Mouse (Mus musculus): Measurements from ENCODE around the gene Zfp385a. TPM values are rescaled to one million over a fixed set of nuclear protein-coding genes. Genes with fewer than 3 reads are reported as not detected.

Zfp385a gene
- total RNA-seq, 2 experiments from 2014 or later, result 12.5 to 13.7 TPM

GRCm38 (mm10) chr15:103315011-103315502 is 24.8 kb downstream of the Zfp385a start:
- DNase-seq (ENCODE audit: low spot score), result peak; percentile 49
- intact Hi-C loops (cut with DNase I), result loop anchor here (5.0 kb wide), 1 partner anchor 328 kb away; no protein-coding TSS in a partner anchor

DNA sequence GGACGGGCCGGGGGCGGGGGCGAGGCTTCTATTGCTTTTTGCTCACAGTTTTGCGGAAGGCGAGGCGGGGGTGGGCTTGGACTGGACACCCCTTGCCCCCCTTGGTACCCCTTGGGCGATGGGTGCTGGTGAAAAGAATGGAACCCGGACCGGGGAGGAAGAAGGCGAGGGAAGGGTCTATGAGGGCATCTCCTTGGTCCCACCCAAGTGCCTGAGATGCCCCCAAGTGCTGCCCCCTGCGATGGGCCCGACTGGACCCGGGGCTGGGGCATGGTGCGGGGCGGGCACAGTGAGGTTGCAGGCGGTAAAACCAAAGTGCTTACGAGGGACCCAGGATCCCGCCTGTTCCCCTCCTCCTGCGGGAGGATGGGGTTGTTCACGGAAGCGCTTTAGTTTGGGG is 25.7 kb downstream of the Zfp385a start:
- DNase-seq (ENCODE audit: low spot score), result no peak
- intact Hi-C loops (cut with DNase I), result no loop called here

GRCm38 (mm10) chr15:103313495-103314095 is 26.3 kb downstream of the Zfp385a start:
- intact Hi-C loops (cut with DNase I), result no loop called here
- no peak for DNase-seq (ENCODE audit: low spot score)

- DNase-seq (ENCODE audit: low spot score), result no peak
- intact Hi-C loops (cut with DNase I), result no loop called here
These were observed 29.5 kb downstream of the Zfp385a start, which contains the start of gene Gpr84 for GRCm38 (mm10) chr15:103310365-103310910. Gene Gpr84 (minus strand): TSS chr15:103310612.

GRCm38 (mm10) chr15:103308876-103309580 is 30.9 kb downstream of the Zfp385a start:
- DNase-seq (ENCODE audit: low spot score), result no peak
- intact Hi-C loops (cut with DNase I), result loop anchor here (5.0 to 10.0 kb wide), 2 partner anchors 54 to 107 kb away; partner anchors contain the start of gene Nfe2

DNA sequence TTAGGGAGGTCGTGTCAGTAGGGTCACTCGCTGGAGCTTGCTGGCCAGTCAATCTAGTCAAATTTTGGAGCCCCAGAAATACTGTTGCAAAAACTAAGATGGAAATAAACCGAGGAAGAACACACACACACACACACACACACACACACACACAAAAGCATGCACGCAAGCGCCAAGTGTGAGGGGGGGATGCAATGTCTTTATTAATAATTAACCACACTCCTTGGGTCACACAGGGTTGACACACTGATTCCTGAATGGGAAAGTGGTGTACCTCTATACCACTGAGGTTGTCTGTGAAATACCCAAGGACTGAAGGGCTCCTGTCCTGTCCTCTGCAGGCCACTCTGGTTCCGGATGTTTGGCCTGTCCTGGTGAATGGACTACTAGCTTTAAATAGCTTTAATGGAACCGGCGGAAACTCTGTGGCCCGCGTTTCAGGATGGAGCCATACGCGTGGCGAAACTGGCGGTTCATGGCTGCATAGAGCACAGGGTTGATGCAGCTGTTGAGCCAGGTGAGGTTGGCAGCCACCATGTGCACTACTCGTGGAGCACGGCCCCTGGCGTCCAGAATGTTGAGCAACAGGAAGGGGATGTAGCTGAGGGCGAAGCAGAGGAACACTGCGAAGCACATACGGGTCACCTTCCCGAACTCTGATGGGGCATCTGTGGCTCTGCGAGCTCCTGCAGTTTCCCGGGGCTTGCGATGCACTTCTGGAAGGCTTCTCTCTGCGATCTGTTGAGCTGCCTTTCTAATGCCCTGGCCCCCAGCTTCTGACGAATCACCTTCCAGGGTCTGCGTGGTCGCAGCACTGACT is 31.6 kb downstream of the Zfp385a start:
- intact Hi-C loops (cut with DNase I), result loop anchor here (5.0 to 10.0 kb wide), 2 partner anchors 53 to 106 kb away; partner anchors contain the start of gene Nfe2
- DNase-seq (ENCODE audit: low spot score), result no peak

GRCm38 (mm10) chr15:103307125-103307524 is 32.8 kb downstream of the Zfp385a start:
- intact Hi-C loops (cut with DNase I), result loop anchor here (2.0 to 10.0 kb wide), 3 partner anchors 22 to 105 kb away; partner anchors contain the start of gene Nfe2
- peak; percentile 80 for DNase-seq (ENCODE audit: low spot score)

GRCm38 (mm10) chr15:103305792-103306645 is 33.9 kb downstream of the Zfp385a start:
- DNase-seq (ENCODE audit: low spot score), result no peak
- intact Hi-C loops (cut with DNase I), result loop anchor here (1.0 to 10.0 kb wide), 4 partner anchors 21 to 123 kb away; partner anchors contain the start of gene Nfe2

DNA sequence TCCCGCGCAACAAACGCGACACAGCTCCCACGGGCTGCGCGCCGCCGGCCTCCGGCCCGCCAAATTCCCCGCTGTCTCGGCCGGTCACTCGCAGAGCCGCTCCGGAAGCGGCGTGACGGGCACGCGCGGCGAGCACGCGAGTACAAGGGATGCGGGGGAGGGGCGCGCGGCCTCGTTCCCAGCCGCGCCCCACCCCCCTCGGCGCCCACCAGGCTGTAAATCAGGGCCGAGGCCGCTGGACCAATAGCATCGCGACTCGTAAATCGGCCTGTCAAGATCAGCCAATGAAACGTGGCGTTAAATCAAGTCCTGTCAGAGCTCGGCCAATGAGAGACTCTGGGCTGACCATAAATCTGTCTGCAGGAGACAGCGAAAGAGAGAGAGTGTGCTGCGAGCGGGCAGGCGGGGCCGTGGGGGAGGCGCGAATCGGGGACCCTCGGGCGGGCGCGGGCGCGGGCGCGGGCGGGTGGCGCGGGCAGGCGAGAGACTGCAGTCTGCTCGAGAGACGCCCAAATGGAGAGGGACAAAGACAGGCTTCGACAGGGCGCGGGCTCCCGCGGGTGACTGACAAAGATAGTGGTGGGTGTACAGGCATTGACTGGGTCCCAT is 34.7 kb downstream of the Zfp385a start:
- peak; percentile 94 for DNase-seq (ENCODE audit: low spot score)
- intact Hi-C loops (cut with DNase I), result loop anchor here (5.0 to 10.0 kb wide), 2 partner anchors 50 to 103 kb away; partner anchors contain the start of gene Nfe2

GRCm38 (mm10) chr15:103304616-103304969 is 35.3 kb downstream of the Zfp385a start:
- DNase-seq (ENCODE audit: low spot score), result no peak
- intact Hi-C loops (cut with DNase I), result loop anchor here (10.0 kb wide), 1 partner anchor 50 kb away; the partner anchor contains the start of gene Nfe2

DNA sequence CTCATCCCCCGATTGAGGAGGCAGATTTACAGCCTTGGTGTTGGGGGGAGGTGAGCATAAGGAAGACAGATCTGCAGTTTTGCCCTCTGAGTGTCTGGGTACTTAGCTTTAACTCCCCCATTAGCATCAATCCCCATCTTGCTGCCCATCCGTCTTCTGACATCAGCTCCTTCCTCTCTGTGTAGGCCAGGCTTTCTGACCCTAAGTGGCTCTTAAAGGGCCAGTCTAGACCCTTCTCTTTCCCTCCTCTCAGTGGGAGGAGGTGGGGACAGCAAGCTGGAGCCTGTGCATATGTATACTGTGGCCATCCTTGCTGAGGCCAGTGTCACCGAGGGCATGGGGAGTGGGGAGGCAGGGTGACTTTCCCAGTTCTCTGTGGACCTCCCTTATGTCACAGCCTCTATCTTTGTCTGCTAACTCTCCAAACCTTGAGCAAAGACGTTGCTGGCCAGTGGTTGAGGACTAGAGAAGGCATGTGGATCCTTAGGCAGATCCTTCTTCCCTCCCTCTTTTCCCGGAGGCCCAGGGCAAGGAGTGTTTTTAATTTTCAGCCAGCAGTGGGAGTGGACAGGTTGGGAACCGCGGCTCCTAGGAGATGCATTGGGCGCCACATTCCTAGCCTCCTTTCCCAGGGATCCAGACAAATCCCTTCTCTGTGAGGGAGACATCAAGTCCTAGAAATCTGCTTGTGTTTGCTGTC is 35.8 kb downstream of the Zfp385a start:
- intact Hi-C loops (cut with DNase I), result loop anchor here (10.0 kb wide), 1 partner anchor 49 kb away; the partner anchor contains the start of gene Nfe2
- no peak for DNase-seq (ENCODE audit: low spot score)

DNA sequence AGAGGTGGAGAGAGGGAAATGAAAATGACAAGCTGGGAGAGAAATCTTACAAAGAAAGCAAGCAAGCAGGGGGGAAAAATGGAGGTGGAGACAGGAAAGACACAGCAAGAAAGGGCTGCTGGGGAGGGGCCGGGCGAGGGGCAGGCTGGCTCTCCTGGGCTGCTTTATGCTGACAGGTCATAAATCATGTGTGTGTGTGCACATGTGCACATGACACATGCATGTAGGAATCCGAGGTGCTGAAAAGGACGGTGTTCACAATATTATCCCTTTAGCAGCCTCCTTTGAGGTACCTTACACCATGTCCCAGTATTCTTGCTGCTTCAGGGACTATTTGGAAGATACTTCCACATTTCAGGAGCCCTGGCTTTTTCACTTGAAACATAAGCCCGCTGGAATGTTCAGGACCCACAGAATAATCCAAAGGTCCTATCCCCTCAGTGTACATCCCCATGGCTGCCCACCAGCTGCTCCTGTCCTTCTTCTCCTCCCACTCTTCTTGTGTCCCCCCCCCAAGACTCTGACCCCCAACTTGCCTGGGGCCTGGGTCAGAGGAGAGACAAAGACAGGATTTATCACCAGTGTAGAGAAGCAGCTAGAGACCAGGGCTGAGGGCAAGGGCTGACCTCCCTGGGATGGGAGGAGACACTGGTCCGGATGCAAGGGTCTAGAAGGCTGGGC is 37.4 kb downstream of the Zfp385a start:
- intact Hi-C loops (cut with DNase I), result loop anchor here (10.0 kb wide), 1 partner anchor 48 kb away; the partner anchor contains the start of gene Nfe2
- DNase-seq (ENCODE audit: low spot score), result no peak

DNA sequence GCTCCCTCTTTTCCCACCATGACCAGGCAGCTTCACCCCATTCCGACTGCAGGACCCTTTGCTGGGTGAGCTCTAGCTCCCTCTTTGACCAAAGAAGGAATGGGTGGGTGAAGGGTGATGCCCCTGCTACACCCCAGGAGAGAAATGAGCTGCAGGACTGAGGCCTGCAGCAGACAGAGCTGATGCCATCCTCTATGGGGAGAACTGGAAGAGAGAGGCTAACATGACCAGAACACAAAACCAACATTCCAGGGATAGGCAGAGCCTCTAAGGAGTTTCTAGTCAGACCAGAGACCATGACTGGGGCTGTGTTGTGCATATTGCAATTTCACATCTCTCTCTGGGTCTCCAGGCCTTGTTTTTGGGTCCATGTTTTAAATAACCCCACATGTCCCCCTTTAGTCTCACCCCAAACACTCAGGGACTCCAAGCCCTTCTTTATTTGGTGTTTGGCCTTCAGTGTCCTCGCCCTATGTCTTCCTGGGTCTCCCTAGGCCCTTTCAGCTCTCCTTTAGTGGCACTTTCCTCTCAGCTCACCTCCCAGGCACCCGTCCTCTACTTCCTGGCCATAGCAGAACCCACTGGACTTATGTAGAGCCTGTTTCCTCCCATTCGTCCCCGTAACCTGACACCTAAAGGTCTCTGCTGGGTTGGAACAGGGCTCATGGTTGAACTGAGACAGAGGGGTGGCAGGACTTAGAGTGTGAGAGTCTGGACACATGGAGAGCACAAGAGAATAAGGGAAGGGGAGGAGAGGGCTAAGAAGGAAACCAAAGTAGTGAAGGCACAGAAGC is 38.1 kb downstream of the Zfp385a start:
- DNase-seq (ENCODE audit: low spot score), result no peak
- intact Hi-C loops (cut with DNase I), result loop anchor here (10.0 kb wide), 1 partner anchor 47 kb away; the partner anchor contains the start of gene Nfe2

DNA sequence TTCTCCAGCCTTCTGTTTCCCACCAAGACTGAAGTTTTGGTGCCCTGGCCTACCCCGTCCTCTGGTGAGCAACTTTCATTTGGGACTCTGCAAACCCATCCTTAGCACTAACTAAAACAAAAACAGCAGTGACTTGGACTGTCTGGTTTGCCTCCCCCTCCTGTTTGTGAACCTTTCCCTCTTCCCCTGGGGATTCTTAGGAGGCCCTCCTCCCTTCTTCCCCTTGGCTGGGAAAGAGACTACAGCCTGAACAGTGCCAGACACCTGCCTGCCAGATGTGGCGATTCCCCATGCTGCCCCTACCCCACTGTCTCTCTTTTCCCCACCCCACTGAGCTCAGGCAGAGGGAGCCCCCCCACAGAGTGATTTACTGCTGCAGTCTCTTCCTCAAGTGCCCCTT is 38.8 kb downstream of the Zfp385a start:
- intact Hi-C loops (cut with DNase I), result loop anchor here (10.0 kb wide), 1 partner anchor 46 kb away; the partner anchor contains the start of gene Nfe2
- no peak for DNase-seq (ENCODE audit: low spot score)

- intact Hi-C loops (cut with DNase I), result loop anchor here (10.0 kb wide), 1 partner anchor 46 kb away; the partner anchor contains the start of gene Nfe2
- DNase-seq (ENCODE audit: low spot score), result no peak
These were observed 39.3 kb downstream of the Zfp385a start for GRCm38 (mm10) chr15:103300560-103300959.

GRCm38 (mm10) chr15:103300067-103300471 is 39.8 kb downstream of the Zfp385a start:
- intact Hi-C loops (cut with DNase I), result loop anchor here (10.0 kb wide), 1 partner anchor 45 kb away; the partner anchor contains the start of gene Nfe2
- no peak for DNase-seq (ENCODE audit: low spot score)

Data from heart, postnatal 25 days (tissue).